Mouse (Mus musculus) myocyte (in vitro differentiated cells): Measurements from ENCODE around the gene Slc4a1.

Source experiments
- CEBPB ChIP-seq: IDR thresholded peaks from 2 replicates; pipeline ENCODE4 v1.6.1; 2011; ENCODE audit warnings: mild to moderate bottlenecking, moderate library complexity; ENCODE audit not compliant: poor library complexity, insufficient read depth, severe bottlenecking
- E2F4 ChIP-seq: IDR thresholded peaks from one replicate; pipeline ENCODE4 v1.6.1; 2011; ENCODE audit warnings: mild to moderate bottlenecking, control low read depth, moderate library complexity; ENCODE audit not compliant: insufficient read depth
- MAX ChIP-seq: IDR thresholded peaks from one replicate; pipeline ENCODE4 v1.6.1; 2011; ENCODE audit warnings: low read depth, mild to moderate bottlenecking, control low read depth
- MYOD1 ChIP-seq, 3 experiments: IDR thresholded peaks; one replicate each; pipeline ENCODE4 v1.6.1; 2011; ENCODE audit warnings: control low read depth in 2 of 3, low read depth in 2 of 3, mild to moderate bottlenecking in 2 of 3, moderate library complexity in 1 of 3; ENCODE audit not compliant: insufficient read length in 2 of 3, control insufficient read depth in 1 of 3
- MYOG ChIP-seq, 3 experiments: IDR thresholded peaks; one replicate each; pipeline ENCODE4 v1.6.1; 2011; ENCODE audit warnings: control low read depth in 2 of 3, low read depth in 2 of 3, mild to moderate bottlenecking in 2 of 3; ENCODE audit not compliant: insufficient read length in 2 of 3, control insufficient read depth in 1 of 3, insufficient read depth in 1 of 3
- POLR2A ChIP-seq: IDR thresholded peaks from one replicate; pipeline ENCODE4 v1.6.1; 2011; ENCODE audit warnings: low read depth, mild to moderate bottlenecking, control low read depth, moderate library complexity; ENCODE audit not compliant: insufficient read length
- POLR2AphosphoS2 ChIP-seq: IDR thresholded peaks from one replicate; pipeline ENCODE4 v1.6.1; 2011; ENCODE audit warnings: low read depth, control low read depth; ENCODE audit not compliant: insufficient read length
- REST ChIP-seq: IDR thresholded peaks from one replicate; pipeline ENCODE4 v1.6.1; 2011; ENCODE audit warnings: mild to moderate bottlenecking, control low read depth, moderate library complexity; ENCODE audit not compliant: insufficient read depth, insufficient read length
- SRF ChIP-seq: IDR thresholded peaks from one replicate; pipeline ENCODE4 v1.6.1; 2011; ENCODE audit warnings: low read depth; ENCODE audit not compliant: control insufficient read depth, insufficient read length
- TCF12 ChIP-seq: IDR thresholded peaks from one replicate; pipeline ENCODE4 v1.6.1; 2011; ENCODE audit warnings: mild to moderate bottlenecking, control low read depth; ENCODE audit not compliant: poor library complexity, insufficient read depth, severe bottlenecking
- USF1 ChIP-seq: IDR thresholded peaks from one replicate; pipeline ENCODE4 v1.6.1; 2011; ENCODE audit warnings: low read depth, mild to moderate bottlenecking, control low read depth, moderate library complexity

GRCm38 (mm10) chr11:102308979-102309378 is 57.0 kb downstream of the Slc4a1 start:
- TF ChIP-seq CEBPB (no peak), E2F4 (no peak), POLR2A (peak; percentile 46), POLR2AphosphoS2 (peak; percentile 91), MAX (no peak), TCF12 (no peak), SRF (no peak), USF1 (no peak), REST (no peak), MYOG (IDR thresholded peaks at IDR 0.05; ENCODE audit: control insufficient read depth in 1 of 3, insufficient read depth in 1 of 3, insufficient read length in 2 of 3, low read depth in 2 of 3) (no peak), MYOD1 (IDR thresholded peaks at IDR 0.05; ENCODE audit: control insufficient read depth in 1 of 3, insufficient read length in 2 of 3, low read depth in 2 of 3) (no peak)
